Mouse (Mus musculus) cerebellum, adult 18-20 months (tissue): ENCODE measurements around the gene Tns1.
"Not testable (repeated sequence)": the region's sequence is repeated elsewhere in the genome, so short reads cannot be mapped to it uniquely, and the experiment has no call there.

Experiments used
- DNase-seq, 2 experiments: peaks; one replicate each; pipeline ENCODE4 v3.0.0; 2021

The Tns1 gene

GRCm38 (mm10) chr1:74124021-74124981 is at the start of gene Tns1:
TSS of gene Tns1 (minus strand) at chr1:74124449.
- DNase-seq = peak; percentile 9 to 12

- DNase-seq = no peak
Observed at GRCm38 (mm10) chr1:74172722-74173121, 48.5 kb upstream of the Tns1 start.

DNA sequence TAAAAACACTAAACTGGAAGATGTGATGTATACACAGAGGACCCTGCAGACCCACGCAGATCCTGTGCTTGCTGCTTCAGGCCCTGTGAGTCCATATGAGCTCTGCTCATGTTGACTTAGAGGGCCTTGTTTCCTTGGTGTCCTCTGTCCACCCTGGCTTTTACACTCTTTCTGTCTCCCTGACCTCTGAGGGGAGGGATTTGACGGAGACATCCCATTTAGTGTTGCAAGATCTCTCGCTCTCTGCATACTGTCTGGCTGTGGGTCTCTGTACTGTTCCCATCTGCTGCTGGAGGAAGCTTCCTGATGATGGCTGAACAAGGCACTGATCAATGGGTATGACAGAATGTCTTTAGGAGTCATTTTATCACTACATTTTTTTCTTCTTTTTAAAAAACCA is 45.5 kb upstream of the Tns1 start:
- DNase-seq = no peak

- peak; percentile 4 to 15 for DNase-seq
Observed at GRCm38 (mm10) chr1:74167136-74167535, 42.9 kb upstream of the Tns1 start.

DNA sequence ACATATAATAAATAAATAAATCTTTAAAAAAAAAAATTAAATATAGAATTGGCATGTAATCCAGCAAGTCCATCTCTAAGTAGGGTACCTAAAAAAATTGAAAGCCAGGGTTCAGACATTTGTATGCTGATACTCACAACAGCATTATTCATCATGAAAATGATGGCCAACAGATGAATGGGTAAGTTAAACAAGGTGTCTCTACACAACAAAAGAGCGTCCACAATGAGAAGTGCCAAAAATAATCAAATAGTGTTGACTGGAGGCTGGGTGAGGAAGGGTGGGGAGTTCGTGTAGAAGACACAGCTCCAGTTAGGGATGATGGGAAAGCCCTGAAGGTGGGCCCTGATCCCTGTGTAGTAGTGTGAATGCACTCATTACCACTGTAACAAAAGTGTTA is 35.8 kb upstream of the Tns1 start:
- DNase-seq = no peak

DNA sequence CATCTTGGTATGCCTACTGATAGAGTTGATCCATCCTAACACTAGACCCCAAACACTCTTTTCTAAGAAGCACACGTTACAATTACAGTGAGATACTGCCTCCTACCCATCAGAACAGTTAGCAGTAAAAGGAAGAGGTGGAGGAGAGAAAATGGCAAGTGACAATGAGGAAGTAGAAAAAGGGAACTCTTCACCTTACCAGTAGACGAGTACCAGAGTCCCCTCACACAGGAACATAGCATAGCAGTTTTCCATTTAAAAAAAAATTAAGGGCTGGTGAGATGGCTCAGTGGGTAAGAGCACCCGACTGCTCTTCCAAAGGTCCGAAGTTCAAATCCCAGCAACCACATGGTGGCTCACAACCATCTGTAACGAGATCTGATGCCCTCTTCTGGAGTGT is 35.4 kb upstream of the Tns1 start:
- DNase-seq = not testable (repeated sequence)

- DNase-seq = no peak
Observed at GRCm38 (mm10) chr1:74156381-74156910, 32.2 kb upstream of the Tns1 start.

DNA sequence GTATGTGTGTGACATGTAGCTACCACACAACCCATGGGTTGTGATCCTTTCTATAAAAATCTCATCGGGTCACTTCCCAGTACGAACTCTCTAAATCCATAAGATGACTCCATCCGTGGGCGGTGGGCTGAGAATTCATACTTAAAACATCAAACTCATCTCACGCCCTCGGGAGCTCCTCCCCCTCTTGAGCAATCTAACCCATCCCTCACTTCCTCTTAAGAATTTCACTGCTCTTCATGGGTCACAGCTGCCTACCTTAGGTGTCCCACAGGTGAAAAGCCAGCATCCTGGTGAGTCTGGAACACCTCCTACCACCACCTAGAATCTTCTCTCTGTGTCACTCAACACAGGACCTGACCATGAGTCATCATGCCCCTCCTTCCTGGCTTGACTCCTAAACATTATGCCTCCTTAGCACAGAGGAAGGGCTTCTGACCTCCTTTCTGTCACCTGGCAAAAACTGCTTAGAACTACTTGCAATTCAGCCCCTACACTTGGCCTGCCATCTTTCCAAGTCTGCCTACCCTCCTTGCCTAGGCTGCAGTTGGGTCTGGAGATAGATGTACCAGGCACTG is 31.3 kb upstream of the Tns1 start:
- DNase-seq = no peak

DNA sequence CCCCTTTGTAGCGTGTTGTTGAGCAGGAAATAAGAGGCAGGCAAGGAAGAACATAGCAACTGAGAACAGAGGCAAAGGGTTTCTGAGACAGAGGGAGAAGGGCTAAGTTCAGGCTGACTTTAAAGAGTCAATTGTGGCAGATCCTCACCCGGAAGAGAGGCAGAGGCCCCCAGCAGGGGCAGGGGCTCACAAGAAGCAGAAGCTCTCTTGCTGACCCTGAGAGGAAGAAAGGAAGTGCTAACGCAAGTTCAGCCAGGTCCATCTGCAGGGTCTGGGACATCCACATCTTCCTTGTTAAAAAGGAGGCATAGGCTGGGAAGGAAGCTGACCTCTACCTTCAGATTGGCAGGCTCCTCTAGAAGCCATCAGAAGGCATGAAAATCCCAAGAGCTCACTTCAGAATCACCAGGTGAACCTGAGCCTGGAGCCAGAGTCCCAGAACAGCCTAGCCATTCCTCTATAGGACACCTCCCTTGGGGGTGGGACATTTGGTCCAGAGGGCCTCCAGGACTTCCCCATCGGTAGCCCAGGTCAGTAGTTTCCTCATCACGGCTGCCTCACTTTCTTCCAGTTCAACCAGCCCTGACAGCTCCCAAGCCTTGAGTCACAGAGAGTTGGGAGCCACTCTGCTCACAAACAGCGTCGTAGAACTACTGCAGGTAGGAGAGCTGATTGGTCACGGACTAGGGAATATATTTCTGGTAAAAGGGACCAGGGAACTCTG is 29.4 kb upstream of the Tns1 start, which contains the start of gene Cxcr2:
Cxcr2 (plus strand) TSS at position 529 of the 724 bp plus-strand sequence.
- no peak for DNase-seq

DNA sequence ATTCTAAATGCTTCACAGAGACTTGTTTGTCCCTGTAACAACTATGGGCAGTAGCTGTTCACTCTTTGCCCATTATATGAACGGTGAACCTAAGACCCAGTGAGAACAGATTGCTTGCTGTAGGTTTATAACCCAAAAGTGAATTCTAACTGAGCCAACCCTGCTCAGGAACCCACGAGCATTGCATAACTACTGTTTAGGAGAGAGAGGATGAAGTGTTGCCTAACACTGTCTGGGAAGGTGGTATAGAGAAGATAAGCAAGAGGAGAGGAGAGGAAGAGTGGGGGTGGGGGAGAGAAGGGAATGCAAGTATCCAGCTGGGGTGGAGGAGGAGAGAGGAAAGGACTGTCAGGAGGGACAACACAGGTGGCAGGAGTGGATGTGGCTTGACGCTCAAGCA is 26.8 kb upstream of the Tns1 start:
- no peak for DNase-seq

GRCm38 (mm10) chr1:74150101-74150500 is 25.9 kb upstream of the Tns1 start:
- DNase-seq = no peak

DNA sequence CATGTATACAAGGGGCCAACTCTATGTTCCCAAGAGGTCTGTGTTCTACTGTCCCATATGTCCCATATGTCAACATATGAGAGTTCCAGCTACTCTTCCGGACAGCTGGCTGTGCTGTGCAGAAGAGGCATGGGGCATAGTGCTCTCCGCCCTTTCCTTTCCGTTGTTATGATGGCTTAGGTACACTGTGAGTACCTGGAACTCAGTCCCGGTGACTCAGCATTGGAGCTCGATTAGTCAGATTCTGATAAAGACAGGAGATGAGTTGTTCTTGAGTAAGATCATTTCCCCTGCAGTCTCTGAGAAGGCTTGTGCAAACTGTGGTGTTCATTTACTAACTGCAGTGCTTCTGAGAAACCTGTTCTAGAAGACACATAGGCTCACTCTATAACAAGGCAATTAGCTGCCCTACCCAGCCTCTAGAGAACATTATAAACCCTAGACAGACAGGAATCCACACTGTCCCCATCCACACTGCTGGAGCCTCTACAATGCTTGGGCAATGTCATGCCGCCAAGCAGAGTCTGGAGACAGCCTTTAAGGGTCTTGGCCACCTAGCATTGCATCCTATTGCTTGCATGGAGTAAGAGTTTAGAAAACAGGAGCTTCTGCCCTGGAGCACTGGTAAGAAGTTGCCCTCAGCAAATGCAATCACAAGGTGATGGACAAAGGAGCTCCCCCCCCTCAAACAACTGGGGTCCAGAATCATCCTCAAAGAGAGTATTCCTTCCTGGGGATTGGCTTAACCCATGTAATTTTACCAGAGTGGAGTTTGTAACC is 25.0 kb upstream of the Tns1 start:
- no peak for DNase-seq

DNA sequence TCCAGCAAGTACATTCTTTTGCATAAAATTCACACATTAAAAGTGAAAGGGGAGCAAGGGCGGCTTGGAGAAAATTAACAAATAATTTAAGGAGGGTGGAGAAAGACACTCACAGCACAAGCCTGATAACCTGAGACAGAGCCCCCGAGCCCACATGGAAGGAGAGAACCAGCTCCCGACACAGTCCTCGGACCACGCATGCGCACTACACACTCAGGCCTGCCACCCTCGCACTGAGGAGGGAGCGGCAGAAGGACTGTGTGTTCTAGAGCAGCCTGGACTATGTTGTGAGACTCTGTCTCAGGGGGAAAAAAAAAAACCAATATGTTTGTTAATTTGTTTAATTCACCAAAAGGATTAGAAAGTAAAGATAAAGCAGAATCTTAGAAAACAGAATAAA is 17.5 kb upstream of the Tns1 start:
- no peak for DNase-seq

GRCm38 (mm10) chr1:74139415-74139814 is 15.2 kb upstream of the Tns1 start:
- no peak for DNase-seq

- DNase-seq = no peak
Observed at GRCm38 (mm10) chr1:74135326-74135950, 11.2 kb upstream of the Tns1 start.

DNA sequence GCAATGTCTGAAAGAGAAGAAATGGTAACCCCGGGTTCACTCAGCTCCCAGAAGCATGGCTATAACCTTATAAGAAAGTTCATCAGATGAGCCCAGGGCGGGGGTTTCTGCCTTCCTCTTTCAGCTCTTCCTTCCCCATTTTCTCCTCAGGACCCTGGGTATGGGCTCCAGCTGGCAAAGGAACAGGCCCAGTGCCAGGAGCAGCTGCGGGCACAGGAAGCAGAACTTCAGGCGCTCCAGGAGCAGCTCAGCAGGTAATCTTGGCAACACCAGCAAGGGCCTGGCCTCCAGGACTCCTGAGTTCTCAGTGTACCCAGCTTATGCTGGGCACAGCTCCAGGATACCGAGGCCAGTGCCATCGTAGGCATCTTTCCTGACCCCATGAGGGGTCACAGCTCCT is 9.7 kb upstream of the Tns1 start:
- no peak for DNase-seq

GRCm38 (mm10) chr1:74132011-74132410 is 7.8 kb upstream of the Tns1 start:
- no peak for DNase-seq

GRCm38 (mm10) chr1:74130883-74131659 is 6.8 kb upstream of the Tns1 start:
- no peak for DNase-seq

DNA sequence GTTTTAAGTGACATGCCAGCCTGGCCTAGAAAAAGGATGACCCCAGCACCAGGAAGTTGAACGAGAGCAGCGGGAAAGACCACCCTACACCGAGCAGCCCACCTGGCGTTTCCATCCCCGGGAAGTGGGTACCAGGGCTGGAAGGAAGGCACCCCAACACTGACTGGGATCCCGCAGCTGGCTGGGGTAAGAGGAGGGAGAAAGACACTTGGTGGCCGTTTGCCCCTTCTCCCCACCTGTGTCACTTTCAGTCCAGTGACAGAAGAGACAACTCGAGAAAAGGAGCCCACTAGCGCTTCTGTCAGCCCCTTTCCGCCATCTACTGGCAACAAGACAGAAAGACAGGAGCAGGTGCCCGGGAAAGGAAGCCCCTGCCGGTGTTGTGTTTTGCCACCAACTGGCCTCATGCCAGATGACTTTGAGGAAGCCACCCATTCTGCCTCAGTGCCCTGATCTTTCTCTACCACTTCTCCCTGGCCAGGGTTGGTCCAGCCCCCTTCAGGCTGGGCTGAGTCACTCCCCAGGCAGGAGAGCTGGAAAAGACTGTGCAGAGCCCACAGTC is 823 bp upstream of the Tns1 start, which contains the start of gene Rufy4:
Rufy4 (plus strand) TSS at position 551 of the 562 bp plus-strand sequence.
- DNase-seq = peak; percentile 54 to 56

GRCm38 (mm10) chr1:74123215-74123614 is 1.0 kb downstream of the Tns1 start:
- no peak for DNase-seq
